Mouse (Mus musculus) kidney, postnatal 14 days (tissue): ENCODE measurements around the gene 4931428F04Rik.
A peak's percentile ranks its signal among the peaks of the same experiment; 100 is the strongest.
"Not testable (repeated sequence)": the region's sequence is repeated elsewhere in the genome, so short reads cannot be mapped to it uniquely, and the experiment has no call there.

Source experiments
- DNase-seq: peaks from one replicate; pipeline ENCODE4 v3.0.0; 2022; ENCODE audit warnings: mixed read lengths

Gene 4931428F04Rik

DNA sequence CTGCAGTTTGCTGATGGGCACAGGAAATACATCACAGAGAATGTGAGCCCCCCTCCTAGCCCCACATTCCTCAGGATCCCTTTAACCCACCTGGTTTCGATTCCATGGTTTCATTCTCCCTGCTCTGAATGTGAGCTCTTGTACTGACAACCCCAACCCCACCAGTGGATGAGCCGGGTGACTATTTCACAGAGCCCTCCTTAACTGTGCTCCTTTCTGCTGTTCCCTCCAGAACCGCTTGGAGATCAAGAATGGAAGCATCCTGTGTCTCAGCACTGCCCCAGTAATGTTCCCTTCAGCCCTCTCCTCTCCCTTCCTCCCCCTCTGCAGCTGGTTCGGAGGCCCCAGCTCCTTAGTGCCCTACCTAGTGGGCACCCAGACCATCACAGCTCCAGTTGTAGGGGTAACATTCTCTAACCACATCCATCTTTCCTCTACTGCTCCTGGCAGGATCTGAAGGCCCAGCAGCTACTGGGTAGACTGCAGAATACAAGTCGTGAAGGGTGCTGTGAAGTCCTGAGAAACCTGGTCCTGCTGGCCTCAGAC lies 16.6 kb upstream of the 4931428F04Rik start:
- no peak for DNase-seq

DNA sequence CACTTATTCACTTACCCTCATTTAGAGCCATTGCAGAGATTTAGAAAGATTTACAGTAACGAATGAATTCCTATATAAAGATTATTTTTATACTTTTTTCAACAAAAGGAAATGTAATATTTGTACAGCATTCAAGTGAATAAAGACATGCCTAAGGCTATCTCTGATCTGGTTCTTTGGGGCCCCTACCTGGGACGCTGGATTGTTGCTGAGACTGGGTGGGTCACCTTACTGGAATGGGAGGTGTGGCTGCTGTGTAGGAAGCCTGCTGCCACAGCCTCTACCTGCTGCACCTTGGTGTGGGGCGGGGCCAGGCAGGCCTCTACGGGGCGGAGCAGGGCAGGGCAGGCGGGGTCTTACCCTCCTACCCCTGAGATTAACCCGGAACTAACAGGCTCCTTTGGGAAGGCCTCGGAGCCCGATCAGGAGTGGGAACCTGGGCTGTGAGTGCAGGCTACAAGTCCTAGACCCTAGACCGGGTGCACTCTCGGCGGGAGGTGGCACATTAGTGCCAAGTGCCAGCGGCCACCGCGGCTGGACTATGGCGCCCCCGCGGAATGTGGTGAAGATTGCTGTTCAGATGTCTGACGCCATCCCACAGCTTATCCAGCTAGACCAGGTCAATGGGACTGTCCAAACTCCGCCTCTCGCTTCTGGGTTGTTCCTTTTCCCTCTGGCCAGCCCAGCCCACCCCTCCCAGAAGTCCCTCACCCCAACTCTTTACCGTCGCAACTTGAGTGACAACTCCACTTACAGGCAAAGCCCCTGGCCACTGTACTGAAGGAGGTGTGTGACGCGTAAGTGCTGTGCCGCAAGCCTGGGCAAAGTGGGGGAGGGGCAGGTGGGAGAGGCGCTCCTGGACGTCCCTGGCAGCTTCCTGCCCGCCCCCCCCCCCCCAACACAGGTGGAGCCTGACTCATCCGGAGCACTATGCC lies 15.8 kb upstream of the 4931428F04Rik start, which contains the start of gene Elmo3:
Elmo3 (plus strand) TSS at position 391 of the 935 bp plus-strand sequence.
- DNase-seq = peak; percentile 90

DNA sequence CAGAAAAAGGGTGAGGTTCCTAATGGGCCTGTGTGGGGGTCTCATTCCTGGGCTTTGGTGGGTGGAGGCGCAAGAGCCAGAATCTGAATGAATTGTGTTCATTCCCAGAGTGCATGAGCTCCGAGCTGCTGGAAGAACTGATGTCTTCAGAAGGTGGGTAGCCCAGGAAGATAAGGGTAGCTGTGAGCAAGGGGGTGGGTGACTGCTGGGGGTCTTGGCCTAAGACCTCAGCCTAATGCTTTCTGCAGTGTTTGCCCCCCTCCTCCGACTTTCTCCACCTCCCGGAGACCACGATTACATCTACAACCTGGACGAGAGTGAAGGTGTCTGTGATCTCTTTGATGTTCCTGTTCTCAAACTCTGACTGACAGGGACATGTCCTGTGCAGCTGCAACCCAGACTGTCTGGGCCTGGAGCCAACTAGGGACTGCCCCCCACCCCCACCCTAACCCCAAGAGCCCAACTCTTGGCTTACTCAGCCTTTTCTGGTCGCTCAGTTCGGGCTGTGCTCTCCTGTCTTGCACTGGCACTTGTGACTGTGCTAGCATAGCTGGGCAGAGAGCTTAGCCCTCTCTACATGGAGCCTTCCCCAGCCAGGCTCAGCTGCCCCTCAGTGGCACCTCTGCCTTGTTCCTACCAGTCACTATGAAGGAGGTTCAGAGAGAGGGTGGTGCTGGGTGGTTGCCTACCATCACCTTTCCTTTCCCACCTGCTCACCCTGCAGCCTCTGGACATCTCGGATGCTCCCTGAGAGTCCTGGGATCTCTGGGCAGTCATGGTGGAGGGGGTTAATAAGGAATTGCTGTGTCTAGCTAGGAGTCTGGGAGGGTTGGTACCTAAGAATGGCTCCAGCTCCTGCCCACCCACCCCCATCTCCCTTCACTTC lies 14.9 kb upstream of the 4931428F04Rik start:
- no peak for DNase-seq

DNA sequence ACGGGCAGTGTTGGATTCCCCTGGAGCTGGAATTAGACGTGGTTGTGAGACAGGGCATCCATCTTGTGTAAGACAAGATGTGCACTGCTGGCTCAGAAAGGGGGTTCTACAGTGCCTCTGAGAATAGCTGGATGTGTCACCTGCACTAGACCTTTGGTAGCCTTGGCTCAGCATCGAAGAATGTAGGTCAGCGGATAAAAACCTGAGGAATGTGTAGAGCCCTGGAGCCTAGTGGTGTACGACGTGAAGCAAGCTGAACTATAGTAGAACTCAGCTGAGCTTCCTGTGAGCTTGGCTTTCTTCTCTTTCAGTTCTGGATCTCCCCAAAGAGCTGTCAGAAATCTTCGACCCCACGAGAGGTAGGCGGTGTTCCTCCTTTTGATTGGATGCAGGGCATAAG lies 14.2 kb upstream of the 4931428F04Rik start:
- DNase-seq = no peak

DNA sequence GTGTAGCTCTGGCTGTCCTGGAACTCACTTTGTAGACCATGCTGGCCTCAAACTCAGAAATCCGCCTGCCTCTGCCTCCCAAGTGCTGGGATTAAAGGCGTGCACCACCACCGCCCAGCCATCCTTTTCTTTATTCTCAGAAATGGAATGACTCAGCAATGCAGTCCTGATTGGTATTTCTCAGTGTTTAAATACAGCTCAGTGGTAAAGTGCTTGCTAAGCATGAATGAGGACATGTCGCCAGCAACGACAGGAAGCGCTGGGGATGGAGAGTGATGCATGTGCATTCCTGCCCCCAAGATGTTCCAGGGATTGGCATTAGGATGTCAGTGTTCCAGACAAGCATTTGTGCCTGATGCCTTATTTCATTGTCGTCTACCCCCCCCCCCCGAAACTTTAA lies 13.7 kb upstream of the 4931428F04Rik start:
- no peak for DNase-seq

DNA sequence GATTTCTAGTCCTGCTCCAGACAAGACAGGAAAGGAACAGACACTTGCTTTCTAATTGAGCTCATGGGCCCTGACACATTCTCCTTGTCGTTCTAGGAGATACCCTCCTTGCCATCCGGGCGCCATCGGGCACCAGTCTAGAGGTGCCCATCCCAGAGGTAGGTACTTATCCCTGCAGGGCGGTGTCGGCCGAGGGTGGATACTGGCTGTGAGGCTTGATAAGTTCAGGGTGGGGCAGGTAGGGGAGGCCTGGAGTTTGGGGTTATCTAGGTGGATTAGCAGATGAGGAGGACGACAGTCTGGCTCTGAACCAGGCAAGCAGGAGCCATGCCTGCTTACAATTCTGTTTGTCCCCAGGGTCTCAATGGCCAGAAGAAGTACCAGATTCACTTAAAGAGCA lies 10.3 kb upstream of the 4931428F04Rik start:
- DNase-seq = no peak

DNA sequence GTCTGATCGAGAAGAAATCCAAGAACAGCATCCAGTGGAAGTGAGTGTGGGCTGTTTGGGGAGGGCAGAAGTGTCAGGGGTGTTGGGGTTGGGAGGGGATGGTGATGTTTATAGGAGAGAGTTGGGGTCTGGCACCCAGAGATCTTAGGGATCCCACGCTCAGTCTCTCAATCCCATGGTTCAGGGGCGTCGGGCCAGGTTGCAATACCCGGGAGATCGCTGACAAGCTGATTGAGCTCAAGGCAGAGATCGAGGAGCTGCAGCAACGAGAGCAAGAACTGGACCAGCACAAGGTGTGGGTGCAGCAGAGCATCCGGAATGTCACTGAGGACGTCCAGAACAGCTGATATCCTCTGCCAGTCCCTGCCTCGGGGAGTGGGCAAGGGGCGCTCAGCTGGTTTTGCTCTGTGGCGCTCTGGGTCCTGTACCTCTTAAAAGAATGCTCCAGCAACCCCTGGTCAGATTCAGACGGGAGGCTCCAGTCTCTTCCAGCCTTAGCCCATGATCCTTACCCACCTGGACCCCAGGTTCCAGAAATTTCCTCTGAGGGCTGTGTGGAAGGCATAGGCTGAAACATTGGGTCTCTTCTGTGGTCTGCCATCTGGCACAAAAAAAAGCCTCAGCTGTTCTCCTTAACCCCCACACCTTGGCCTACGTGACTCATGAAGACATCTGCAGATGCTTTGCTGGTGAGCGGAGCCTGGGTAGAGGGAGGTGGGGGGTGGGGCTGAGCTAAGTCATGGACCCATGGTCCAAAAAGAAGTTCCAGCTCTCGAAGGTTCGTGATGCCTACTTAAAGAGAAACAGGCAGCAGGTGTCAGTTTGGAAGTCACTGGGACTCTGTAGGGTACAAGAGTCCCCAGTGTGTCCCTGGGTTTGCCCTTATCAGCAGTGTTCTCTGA lies 8.9 kb upstream of the 4931428F04Rik start:
- DNase-seq = no peak

DNA sequence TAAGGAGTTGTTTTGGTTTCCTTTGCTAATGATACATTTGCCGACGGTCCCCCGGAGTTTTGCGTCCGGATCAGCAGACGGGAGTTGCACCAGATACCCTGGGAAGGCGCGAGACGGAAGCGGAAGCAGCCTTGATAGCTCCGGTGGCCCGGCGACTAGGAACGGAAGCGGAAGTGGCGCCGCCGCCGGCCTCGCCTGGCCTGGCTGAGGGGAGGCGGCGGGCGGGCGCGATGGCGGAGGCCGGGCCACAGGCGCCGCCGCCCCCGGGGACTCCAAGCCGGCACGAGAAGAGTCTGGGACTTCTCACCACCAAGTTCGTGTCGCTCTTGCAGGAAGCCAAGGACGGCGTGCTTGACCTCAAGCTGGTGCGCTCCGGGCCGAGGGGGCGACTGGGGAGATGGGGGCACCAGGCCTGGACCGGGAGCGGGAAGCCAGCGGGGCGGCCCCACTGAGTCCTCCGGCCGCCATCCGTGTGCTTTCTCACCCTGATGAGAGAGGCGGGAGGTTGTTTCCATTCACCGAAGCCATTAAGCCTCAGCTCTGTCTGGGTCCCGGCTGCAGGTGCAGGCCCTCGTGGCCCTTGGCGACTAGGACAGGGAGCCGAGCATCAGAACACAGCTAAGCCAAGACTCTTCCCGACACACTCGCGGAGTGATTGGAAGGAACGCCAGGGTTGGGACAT lies 8.0 kb upstream of the 4931428F04Rik start, which contains the start of gene E2f4:
E2f4 (plus strand) TSS at position 153 of the 682 bp plus-strand sequence.
- peak; percentile 96 for DNase-seq

DNA sequence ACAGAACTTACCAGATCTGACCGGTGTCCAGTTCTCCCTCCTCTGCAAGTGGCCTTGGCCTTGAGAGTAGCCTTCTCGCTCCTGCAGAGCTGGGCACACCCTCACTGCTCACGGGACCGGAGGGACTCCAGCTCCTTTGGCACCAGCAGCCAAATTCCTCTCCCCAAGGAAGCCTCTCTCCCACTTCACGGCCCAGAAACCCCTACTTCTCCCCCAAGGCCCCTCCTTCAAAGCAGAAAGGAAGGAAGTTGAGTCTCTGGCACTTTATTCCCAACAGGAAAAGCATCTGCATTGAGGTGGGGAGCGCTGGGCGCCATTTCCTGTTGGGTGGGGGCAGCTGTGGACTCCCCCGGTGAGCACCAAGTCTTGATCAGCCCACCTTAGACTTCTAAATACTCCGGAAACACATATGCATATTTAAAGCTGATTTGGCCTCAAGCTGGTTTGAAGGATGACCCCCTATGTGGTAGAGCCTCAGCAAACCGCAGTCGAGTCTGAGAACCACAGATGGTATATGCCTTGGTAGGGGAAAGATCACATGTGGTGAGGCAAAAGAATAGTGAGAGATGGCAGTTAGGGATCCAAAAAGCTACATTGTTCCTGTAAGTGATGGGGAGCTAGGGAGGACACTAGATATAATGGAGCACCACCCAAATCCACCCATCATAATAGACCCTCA lies 6.4 kb upstream of the 4931428F04Rik start, which contains the start of gene Exoc3l:
Exoc3l (minus strand) TSS at position 207 of the 679 bp plus-strand sequence.
- peak; percentile 51 for DNase-seq

DNA sequence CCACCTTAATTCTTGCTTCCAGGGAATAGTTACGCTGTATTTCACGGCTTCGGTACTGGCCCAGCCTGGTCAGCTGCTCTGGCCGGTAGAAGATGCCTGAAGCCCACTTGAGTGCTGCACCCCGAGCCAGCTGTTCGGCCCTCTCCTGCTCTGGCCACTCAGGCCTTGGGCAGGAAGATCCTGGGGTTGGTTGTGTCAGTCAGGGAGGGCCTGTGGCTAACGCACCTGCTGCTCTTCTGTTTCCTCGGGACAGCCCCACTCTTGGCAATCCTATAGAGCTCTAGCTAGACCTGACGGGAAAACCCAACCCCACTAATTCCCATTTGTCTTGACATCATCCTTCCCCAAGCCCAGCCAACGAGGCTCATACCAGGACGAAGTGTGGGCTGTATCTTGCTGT lies 5.6 kb upstream of the 4931428F04Rik start:
- DNase-seq = no peak

DNA sequence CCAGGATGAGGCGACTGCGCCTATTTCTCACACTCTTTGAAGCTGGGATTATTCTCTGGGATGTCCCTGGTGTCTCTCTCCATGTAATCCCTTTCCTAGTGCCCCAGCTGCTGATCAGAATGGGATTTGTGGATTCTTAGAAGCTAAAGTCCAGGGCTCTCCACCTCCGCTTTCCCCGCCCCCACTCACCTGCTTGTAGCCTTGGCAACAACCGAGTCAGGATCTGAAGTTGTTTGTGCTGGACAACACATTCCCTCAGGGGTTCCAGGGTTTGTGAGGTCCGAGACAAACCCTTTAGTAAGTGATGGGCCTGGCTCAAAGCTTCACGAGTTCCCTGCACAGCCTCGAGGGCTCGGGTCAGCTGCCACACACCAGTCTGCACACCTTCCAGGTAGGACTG lies 5.1 kb upstream of the 4931428F04Rik start:
- no peak for DNase-seq

DNA sequence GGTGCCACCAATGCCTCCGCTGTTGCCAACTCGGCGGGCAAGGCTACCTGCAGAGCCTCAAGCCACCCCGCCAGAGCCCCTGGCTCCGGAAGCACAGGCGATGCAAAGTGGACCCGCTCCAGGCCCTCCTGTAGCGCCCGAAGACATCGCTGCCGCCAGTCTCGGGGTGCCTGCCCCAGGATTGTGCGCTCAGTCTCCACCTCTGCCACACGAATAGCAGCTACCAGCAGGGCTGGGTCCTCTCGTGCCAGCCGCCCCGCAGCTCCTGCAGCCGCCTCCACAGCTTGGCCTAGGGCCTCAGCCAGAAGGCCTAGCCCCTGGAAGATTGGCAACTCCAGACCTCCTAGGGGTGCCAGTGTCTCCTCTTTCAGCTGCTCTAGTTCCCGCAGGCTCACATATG lies 3.7 kb upstream of the 4931428F04Rik start:
- no peak for DNase-seq

DNA sequence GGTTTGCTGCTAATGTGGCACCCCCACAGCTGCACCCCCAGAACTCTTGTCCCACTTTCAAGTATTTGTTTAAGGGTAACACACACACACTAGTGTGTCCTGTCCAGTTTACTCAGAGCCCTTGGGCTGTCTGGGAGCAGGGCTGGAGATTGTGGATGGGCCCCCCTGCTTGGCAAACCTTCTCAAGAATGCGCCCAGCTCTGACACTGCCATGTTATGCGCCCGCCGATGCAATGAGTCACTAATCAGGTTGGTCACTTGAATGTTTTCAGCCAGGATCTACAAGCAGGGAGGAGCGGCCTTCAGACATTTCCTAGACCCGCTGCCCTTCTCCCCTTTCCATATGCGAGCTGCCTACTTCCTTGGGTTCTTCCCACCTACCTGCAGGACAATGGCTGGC lies 2.8 kb upstream of the 4931428F04Rik start:
- no peak for DNase-seq

DNA sequence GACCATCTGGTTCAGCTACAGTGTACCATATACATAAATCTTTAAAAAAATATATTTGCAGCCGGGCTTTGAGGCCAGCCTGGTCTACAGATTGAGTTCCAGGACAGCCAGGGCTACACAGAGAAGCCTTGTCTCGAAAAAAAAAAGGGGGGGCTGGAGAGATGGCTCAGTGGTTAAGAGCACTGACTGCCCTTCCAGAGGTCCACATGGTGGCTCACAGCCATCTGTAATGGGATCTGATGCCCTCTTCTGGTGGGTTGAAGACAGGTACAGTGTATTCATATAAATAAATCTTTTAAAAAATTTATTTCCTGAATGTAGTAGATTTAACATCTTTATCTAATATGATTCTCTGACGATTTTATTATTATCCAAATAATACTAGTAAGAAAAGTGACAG lies 2.1 kb upstream of the 4931428F04Rik start:
- DNase-seq = not testable (repeated sequence)

DNA sequence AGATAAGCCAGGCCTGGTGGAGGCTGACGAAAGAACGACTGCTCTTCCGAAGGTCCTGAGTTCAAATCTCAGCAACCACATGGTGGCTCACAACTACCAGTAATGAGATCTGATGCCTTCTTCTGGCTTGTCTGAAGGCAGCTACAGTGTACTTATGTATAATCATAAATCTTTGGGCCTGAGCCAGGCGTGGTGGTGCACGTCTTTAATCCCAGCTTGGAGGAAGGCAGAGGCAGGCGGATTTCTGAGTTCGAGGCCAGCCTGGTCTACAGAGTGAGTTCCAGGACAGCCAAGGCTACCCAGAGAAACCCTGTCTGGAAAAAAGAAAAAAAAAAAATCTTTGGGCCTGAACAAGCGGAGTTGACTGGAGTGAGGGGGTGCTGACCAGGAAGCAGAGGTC lies 1.7 kb upstream of the 4931428F04Rik start:
- DNase-seq = not testable (repeated sequence)

DNA sequence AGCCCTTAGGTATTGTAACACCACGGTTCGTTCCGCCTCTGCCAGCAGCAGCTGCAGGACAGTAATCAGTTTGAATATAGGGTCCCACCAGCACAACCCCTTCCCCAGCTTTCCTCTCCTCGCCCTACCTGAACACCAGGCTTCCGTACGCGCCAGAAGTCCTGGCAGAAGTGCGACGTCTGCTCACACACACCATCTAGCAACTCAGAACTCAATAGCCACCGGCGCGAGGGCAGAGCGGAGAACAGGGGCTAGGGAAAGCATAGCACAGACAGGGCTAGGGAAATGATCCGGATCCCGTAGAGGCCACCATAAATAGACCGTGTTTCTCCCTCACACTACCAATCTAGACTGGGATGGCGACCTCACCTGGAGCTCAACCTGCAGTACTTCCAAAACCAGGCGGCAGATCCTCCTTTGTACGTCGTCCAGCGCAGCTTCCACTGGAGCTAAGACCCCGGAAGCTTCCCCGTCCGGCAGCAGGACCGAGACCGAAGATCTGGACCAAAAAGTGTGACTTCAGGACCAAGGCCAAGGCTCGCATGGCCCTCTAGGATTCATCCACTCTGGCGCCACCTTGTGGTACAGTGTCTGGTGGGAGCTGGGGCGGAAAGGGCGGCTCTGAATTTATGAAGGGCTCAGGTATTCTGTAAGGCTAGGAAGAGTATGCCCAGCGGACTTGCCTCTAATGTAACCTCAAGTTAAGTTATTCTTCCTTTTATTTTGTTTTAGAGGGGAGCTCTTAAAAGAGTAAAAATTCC lies 1.1 kb upstream of the 4931428F04Rik start:
- peak; percentile 91 for DNase-seq

DNA sequence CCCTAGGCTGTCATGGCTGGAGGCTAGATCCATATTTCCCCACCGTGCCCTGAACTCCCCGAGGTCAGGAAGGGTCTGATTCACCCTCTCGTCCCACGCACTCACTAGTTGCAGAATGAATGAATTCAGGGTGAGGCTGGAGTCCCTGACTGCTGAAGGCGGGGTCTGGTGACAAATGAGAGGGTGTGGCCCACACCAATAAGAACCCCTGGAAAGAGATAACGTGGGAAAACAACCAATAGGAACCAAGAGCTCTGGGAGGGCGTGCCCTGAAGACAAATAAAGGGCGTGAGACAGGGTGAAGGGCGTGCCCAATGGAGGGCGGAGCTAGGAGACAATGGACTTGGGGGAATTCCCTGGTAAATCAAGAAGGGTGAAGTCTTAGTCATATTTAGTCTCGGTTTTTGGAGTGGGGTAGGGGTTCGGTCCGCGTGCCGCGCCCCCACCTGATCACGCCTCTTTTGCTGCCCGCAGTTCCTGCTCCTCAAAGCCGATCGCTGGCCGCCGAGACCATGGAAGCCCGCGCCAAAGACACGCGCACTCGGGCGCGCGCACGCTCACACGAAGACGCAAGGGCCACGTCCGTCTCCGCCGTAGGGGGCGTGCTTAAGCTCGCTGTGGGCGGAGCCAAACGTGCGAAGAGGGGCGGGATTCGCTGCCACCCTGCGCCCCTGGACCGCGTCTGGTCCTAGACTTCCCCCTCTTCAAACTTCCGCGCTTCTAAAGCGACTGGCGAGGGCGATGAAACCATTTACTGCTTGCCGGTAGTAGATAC lies 519 bp downstream of the 4931428F04Rik start:
- DNase-seq = peak; percentile 93

DNA sequence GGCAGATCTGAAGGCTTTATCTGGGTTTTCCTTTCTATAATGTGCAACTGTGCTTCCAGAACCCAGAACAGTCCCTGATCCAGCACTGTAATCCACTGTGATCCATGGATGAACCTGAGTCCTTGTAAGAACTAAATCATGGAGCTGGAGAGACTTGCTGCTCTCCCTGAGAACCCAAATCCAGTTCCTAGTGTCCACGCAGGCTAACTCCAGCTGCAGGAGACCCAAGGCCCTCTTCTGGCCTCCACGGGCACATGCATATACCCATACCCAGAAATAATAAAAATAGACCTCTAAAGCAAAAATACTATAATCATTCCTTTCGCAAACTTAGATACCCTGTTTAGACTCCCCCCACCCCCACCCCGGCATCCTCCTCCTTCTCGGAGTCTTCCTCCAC lies 1.4 kb downstream of the 4931428F04Rik start:
- DNase-seq = no peak

DNA sequence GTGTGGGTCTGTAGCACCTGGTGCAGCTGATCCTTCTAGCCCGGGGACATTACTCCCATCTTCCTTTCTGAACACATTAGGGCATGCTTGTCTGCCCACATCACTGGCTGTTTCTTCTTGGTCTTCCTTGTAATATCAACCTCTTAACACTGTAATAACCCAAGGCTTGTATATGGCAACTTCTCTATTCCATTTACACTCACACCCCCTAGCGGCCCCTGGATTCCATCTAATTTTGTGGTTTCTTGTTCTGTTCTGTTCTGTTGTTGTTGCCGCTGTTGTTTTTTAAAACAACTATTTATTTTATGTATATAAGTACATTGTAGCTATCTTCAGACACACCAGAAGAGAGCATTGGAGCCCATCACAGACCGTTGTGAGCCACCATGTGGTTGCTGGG lies 2.8 kb downstream of the 4931428F04Rik start:
- no peak for DNase-seq
